Mouse (Mus musculus): ENCODE data around the gene Gpr137. TPM values are rescaled to one million over a fixed set of nuclear protein-coding genes. Genes with fewer than 3 reads are reported as not detected.
"Not testable (repeated sequence)": the region's sequence is repeated elsewhere in the genome, so short reads cannot be mapped to it uniquely, and the experiment has no call there.

Gpr137 gene
- total RNA-seq (2014; fragmentation: Nextera tagmentation) (20.0 and 24.9 TPM in 2 replicates), total RNA-seq (2017) (22.8 and 24.9 TPM in 2 replicates), polyA plus RNA-seq (2012) (32.1 and 39.9 TPM in 2 replicates)

DNA sequence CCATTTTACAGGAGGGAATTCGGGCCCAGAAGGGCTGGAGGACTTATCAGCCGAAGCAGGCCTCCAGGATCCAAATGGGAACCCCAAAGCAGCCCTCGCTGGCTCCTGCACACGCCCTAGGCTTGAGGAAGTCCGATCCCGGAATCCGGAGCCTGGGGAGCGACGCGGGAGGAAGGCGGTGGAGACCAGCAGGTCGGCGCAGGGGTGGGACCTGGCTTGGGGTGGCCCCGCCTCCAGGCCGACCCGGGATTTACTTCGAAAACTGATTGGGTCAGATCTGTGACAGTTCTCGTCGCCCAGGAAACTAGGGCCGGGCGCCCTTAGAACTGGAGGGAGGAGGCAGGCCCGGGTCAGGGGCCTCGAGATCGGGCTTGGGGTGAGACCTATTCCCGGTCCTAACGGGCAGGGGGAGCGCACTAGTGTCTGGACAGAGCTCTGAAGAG lies at the start of gene Gpr137:
Gene Gpr137 (minus strand): TSS at position 232 of the 443 bp plus-strand sequence.
- TF ChIP-seq POLR2AphosphoS5 (IDR thresholded peaks at IDR 0.05; ENCODE audit: insufficient replicate concordance, low read depth, low read length) = no peak
- TF ChIP-seq CTCF (IDR thresholded peaks at IDR 0.05; ENCODE audit: low read depth, low read length) = no peak
- TF ChIP-seq TAL1 (conservative IDR thresholded peaks at IDR 0.05; ENCODE audit: low read depth, low read length) = no peak
- TF ChIP-seq GATA2 (IDR thresholded peaks at IDR 0.05; ENCODE audit: borderline replicate concordance, low read depth, low read length) = no peak
- no peak for TF ChIP-seq GATA1 (IDR thresholded peaks at IDR 0.05; ENCODE audit: borderline replicate concordance, low read length)
- Histone ChIP-seq H3K4me3 (ENCODE audit: low read depth, low read length) (peak within 1 kb of the TSS; percentile 84), H3K27me3 (ENCODE audit: insufficient read depth, low read length) (no peaks in the 10 kb centered on the region), H3K36me3 (replicated peaks) (peaks cover 55% of the 10 kb centered on the region), H3K4me1 (ENCODE audit: insufficient read depth, low read depth, low read length) (peaks cover 44% of the 10 kb centered on the region), H3K9me3 (replicated peaks) (no peaks in the 10 kb centered on the region)
- DNase-seq (ENCODE audit: low spot score) = peak; percentile 97
- ATAC-seq (ENCODE audit: extremely low read depth, insufficient number of reproducible peaks, low FRiP score, poor library complexity, severe bottlenecking) = peak; percentile 83

DNA sequence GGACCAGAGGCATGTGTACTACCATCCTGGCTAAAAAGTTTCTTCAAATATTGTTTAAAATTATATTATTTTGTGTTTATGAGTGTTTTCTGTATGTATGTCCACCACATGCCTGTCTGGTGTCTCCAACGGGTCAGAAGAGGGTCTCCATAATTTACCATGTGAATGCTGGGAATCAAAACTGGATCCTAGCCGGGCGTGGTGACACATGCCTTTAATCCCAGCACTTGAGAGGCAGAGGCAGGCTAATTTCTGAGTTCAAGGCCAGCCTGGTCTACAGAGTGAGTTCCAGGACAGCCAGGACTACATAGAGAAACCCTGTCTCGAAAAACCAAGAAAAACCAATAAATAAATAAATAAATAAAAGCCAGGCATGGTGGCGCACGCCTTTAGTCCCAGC lies 48.9 kb upstream of the Gpr137 start:
- DNase-seq (ENCODE audit: low spot score); H3K9me3 ChIP-seq (replicated peaks); H3K27me3 ChIP-seq (ENCODE audit: insufficient read depth, low read length); ATAC-seq (ENCODE audit: extremely low read depth, insufficient number of reproducible peaks, low FRiP score, poor library complexity, severe bottlenecking); H3K4me3 ChIP-seq (ENCODE audit: low read depth, low read length): not testable (repeated sequence)
- Histone ChIP-seq H3K4me1 (ENCODE audit: insufficient read depth, low read depth, low read length) (peaks cover 70% of the 10 kb centered on the region), H3K36me3 (replicated peaks) (peaks cover 41% of the 10 kb centered on the region)

DNA sequence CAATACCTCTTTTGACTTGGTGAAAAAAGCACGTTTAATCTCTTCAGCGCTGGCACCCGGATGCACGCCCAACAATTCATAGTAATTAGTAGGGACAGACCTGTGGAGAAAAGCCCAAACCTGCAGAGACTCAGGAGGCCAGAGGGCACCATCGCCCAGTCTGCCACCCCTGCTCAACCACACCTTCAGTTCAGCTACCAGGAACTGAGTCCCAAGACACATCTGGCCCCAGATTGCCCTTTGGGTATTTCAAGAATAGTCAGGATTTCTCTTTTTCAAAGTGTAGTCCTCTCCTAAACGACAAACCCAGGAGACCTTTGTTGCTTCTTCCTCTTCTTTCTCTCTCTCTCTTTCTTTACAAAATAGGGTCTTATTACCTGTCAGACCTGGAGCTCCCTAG lies 48.4 kb upstream of the Gpr137 start:
- DNase-seq (ENCODE audit: low spot score) = no peak

DNA sequence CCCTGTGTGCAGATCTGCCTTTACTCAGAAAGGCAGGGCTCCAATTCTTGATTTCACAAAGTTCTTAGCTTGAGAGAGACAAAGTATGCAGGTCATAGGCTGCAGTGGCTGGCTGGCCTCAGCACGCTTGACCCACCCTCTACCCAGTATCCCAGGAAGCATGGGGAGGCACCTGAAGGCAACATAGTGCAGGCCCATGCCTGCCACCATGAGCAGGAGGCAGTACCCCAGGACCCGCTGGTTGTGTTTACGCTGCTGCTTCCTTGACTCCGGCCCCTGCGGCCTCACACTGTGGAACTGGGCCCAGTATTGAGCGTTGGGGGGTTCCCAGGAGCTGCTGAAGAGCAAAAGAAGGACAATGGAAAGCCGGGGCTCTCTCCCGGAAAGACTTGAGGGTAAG lies 47.0 kb upstream of the Gpr137 start:
- Histone ChIP-seq H3K4me1 (ENCODE audit: insufficient read depth, low read depth, low read length) (peaks cover 63% of the 10 kb centered on the region), H3K9me3 (replicated peaks) (no peaks in the 10 kb centered on the region)

More for the DNA sequence above, 48.4 kb upstream of the Gpr137 start:
- TF ChIP-seq TAL1 (conservative IDR thresholded peaks at IDR 0.05; ENCODE audit: low read depth, low read length) = no peak
- TF ChIP-seq GATA1 (IDR thresholded peaks at IDR 0.05; ENCODE audit: borderline replicate concordance, low read length) = no peak
- TF ChIP-seq CTCF (IDR thresholded peaks at IDR 0.05; ENCODE audit: low read depth, low read length) = no peak
- Histone ChIP-seq H3K4me3 (ENCODE audit: low read depth, low read length) (no peak overlapping the region), H3K36me3 (replicated peaks) (peaks cover 46% of the 10 kb centered on the region), H3K27me3 (ENCODE audit: insufficient read depth, low read length) (no peaks in the 10 kb centered on the region), H3K4me1 (ENCODE audit: insufficient read depth, low read depth, low read length) (peaks cover 72% of the 10 kb centered on the region), H3K9me3 (replicated peaks) (no peaks in the 10 kb centered on the region)
- no peak for ATAC-seq (ENCODE audit: extremely low read depth, insufficient number of reproducible peaks, low FRiP score, poor library complexity, severe bottlenecking)

DNA sequence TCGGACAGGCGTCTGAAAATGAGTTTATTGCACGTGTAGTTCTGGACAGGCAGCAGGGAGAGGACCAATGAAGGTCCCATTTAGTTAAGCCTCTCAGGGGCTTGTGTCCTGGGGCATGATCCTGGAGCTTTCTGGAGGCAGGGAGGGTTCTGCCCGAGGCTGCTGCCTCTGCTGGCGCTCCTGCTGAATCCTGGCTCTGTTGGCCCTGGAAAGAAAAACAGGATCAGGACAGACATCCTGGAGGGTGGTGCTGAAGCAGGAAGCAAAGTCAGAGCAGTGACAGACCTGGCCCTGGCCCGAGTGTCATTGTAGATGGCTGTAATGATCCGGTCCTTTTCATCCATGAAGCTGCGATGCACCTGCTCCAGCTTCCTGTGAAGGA lies 45.6 kb upstream of the Gpr137 start:
- TF ChIP-seq POLR2AphosphoS5 (IDR thresholded peaks at IDR 0.05; ENCODE audit: insufficient replicate concordance, low read depth, low read length) (no peak), GATA2 (IDR thresholded peaks at IDR 0.05; ENCODE audit: borderline replicate concordance, low read depth, low read length) (no peak), CTCF (IDR thresholded peaks at IDR 0.05; ENCODE audit: low read depth, low read length) (no peak), GATA1 (IDR thresholded peaks at IDR 0.05; ENCODE audit: borderline replicate concordance, low read length) (no peak), TAL1 (conservative IDR thresholded peaks at IDR 0.05; ENCODE audit: low read depth, low read length) (no peak)
- DNase-seq (ENCODE audit: low spot score) (no peak), ATAC-seq (ENCODE audit: extremely low read depth, insufficient number of reproducible peaks, low FRiP score, poor library complexity, severe bottlenecking) (no peak)
- Histone ChIP-seq H3K4me3 (ENCODE audit: low read depth, low read length) (peak overlapping the region; percentile 88), H3K4me1 (ENCODE audit: insufficient read depth, low read depth, low read length) (peaks cover 56% of the 10 kb centered on the region), H3K9me3 (replicated peaks) (no peaks in the 10 kb centered on the region), H3K27me3 (ENCODE audit: insufficient read depth, low read length) (no peaks in the 10 kb centered on the region), H3K36me3 (replicated peaks) (peaks cover 50% of the 10 kb centered on the region)

More for the DNA sequence above, 47.0 kb upstream of the Gpr137 start:
- TF ChIP-seq GATA1 (IDR thresholded peaks at IDR 0.05; ENCODE audit: borderline replicate concordance, low read length) = no peak
- TF ChIP-seq TAL1 (conservative IDR thresholded peaks at IDR 0.05; ENCODE audit: low read depth, low read length) = no peak
- no peak for TF ChIP-seq POLR2AphosphoS5 (IDR thresholded peaks at IDR 0.05; ENCODE audit: insufficient replicate concordance, low read depth, low read length)
- no peak for TF ChIP-seq GATA2 (IDR thresholded peaks at IDR 0.05; ENCODE audit: borderline replicate concordance, low read depth, low read length)
- TF ChIP-seq CTCF (IDR thresholded peaks at IDR 0.05; ENCODE audit: low read depth, low read length) = no peak
- no peak overlapping the region for H3K4me3 ChIP-seq (ENCODE audit: low read depth, low read length)
- ATAC-seq (ENCODE audit: extremely low read depth, insufficient number of reproducible peaks, low FRiP score, poor library complexity, severe bottlenecking) (no peak), DNase-seq (ENCODE audit: low spot score) (no peak)
- H3K27me3 ChIP-seq (ENCODE audit: insufficient read depth, low read length) = no peaks in the 10 kb centered on the region
- H3K36me3 ChIP-seq (replicated peaks) = peaks cover 51% of the 10 kb centered on the region

DNA sequence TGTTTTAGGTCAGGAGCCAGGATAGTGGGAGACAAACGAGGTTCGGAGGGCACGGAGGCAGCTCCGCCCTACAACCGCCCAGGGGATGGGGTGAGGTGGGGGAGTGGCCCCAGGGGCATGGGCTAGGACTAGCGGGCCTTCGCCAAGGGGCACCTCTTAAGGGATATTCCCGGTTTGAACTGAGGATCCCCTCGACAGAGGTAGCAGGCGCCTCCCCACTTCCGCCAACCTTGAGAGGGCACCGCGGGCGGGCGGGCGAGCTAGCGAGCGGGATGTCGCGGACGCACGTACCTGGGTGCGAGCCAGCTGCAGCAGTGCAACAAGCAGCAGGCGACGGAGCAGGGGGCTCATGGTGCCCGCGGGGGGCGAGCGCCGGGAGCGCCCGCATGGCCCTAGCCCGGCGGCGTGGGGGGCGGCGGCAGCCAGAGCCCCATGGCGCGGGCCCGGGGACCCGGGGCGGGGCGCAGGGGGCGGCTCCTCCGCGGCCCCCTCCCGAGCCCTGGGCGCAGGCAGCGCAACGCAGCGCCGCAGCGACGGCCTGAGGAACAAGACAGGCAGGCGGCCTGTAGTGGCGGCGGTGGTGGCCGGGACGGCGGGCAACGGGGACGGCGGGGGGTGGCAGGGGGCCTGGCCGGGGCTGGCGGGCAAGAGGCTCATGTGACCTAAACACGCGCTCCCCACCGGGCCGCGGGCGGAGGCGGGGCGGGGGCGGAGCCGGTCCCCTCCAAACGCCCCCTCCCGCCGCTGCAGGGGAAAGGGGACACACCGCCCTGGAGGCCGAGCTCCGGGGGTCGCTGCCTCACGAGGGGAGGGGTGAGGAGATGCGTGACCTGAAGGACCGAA lies 45.0 kb upstream of the Gpr137 start, which contains the start of gene Vegfb:
Gene Vegfb (minus strand): TSS at position 591 of the 843 bp plus-strand sequence.
- Histone ChIP-seq H3K36me3 (replicated peaks) (peaks cover 56% of the 10 kb centered on the region), H3K4me1 (ENCODE audit: insufficient read depth, low read depth, low read length) (peaks cover 56% of the 10 kb centered on the region), H3K9me3 (replicated peaks) (no peaks in the 10 kb centered on the region), H3K27me3 (ENCODE audit: insufficient read depth, low read length) (no peaks in the 10 kb centered on the region), H3K4me3 (ENCODE audit: low read depth, low read length) (peak within 1 kb of the TSS; percentile 88)
- no peak for ATAC-seq (ENCODE audit: extremely low read depth, insufficient number of reproducible peaks, low FRiP score, poor library complexity, severe bottlenecking)
- no peak for TF ChIP-seq GATA2 (IDR thresholded peaks at IDR 0.05; ENCODE audit: borderline replicate concordance, low read depth, low read length)
- no peak for TF ChIP-seq GATA1 (IDR thresholded peaks at IDR 0.05; ENCODE audit: borderline replicate concordance, low read length)
- TF ChIP-seq POLR2AphosphoS5 (IDR thresholded peaks at IDR 0.05; ENCODE audit: insufficient replicate concordance, low read depth, low read length) = no peak
- TF ChIP-seq TAL1 (conservative IDR thresholded peaks at IDR 0.05; ENCODE audit: low read depth, low read length) = no peak
- no peak for TF ChIP-seq CTCF (IDR thresholded peaks at IDR 0.05; ENCODE audit: low read depth, low read length)
- peak; percentile 65 for DNase-seq (ENCODE audit: low spot score)
